Mouse (Mus musculus) spleen, postnatal 14 days (tissue): ENCODE data around the gene Gm26602.

Experiments
- DNase-seq, 2 experiments: peaks; one replicate each; pipeline ENCODE4 v3.0.0; 2021 to 2022; ENCODE audit warnings: low spot score in 2 of 2

Gene Gm26602

GRCm38 (mm10) chr10:79917532-79918100 is 7.0 kb downstream of the Gm26602 start:
- no peak for DNase-seq

DNA sequence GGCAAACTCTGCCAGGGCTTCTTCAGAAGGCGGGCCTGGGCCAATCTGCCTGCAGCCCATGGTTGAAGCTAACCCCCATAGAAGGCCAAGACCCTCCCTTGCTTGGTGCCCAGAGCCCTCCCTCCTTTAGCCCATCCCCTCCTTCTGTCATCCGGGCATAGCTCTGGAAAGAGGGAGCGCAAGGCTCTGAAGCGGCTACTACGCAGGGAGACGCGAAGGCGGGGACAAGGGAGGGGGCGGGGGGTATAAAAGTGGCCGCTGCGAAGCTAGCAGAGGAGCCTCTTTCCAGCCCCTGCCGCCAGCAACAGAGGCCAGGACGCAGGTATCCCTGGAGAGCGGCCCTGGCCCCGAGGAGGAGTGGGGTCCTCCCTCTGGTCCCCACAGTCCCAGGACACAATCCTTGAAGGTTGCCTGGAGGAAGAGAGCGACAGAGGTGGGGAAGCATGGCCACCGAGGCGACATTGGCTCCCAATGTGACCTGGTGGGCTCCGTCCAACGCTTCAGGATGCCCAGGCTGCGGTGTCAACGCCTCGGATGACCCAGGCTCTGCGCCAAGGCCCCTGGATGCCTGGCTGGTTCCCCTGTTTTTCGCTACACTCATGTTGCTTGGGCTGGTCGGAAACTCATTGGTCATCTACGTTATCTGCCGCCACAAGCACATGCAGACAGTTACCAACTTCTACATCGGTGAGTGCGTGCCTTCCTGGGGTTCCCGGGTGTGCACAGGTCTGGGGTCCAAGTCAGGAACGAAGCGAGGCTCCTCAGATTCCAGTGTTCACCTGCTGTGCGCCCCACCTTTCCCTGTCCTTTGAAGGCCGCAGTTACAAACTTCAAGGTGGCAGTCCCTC is 7.8 kb downstream of the Gm26602 start:
- DNase-seq = no peak

DNA sequence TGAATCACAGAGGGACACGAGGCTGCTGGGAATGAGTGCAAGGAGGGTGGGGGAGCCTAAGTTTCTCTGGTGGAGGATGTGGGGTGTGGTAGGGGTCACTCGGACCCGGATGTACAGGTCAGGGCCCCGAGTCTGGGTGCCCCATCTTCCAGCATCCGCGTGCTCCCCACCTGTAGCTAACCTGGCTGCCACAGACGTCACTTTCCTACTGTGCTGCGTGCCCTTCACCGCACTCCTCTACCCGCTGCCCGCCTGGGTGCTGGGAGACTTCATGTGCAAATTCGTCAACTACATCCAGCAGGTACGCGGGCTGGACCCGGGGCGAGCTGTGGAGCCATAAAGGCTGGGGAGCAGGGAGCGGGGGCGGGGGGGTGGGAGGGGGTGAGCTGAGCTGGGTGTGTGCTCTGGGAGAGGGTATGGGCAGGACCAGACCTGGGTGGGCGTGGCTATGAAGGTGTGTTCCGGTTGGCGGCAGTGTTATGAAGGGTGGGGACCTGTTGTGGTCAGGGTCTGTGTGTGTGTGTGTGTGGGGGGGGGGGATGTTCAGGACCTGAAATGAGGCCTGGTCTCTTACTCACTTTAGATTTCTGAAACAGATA is 8.7 kb downstream of the Gm26602 start:
- no peak for DNase-seq

- DNase-seq = no peak
Observed at GRCm38 (mm10) chr10:79920056-79920890, 9.6 kb downstream of the Gm26602 start.

- no peak for DNase-seq
Observed at GRCm38 (mm10) chr10:79920958-79921535, 10.4 kb downstream of the Gm26602 start, which contains the start of gene R3hdm4. TSS of gene R3hdm4 (minus strand) at chr10:79921208.

- DNase-seq = no peak
Observed at GRCm38 (mm10) chr10:79921572-79921971, 10.9 kb downstream of the Gm26602 start.

DNA sequence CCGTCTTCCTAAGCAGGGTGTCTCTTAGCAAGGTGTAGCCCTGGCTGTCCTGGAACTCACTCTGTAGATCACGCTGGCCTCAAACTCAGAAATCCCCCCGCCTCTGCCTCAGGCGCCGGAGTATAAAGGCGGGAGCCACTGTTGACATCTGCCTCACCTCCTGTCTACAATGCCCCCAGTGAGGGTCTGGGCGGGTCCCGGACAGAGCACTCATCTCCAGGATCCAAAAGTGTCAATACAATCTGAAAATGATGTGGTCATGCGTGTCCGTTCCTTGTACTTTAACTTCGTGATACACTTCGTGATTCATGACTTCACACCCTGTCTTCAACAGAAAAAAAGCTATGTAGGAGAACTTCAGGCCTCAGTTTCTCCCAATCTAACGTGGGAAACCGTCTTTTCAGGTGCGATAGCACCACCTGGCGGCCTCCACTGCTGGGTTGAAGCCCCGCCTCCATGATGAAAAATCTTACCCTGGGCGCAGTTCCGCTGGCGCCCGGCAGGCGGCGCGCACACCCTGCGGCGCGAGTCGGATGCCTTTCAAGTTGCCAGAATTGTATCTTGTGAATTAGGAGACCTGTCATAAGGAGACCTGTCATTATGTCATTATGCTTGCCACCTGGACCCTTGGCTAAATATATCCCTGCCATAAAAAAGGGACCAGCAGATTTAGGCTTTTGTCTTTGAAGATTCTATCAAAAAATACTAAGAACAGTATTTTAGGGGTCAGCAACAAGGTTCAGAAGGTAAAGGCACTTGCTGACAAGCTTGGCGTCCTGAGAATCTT is 14.5 kb downstream of the Gm26602 start:
- DNase-seq = peak; percentile 89 to 94

DNA sequence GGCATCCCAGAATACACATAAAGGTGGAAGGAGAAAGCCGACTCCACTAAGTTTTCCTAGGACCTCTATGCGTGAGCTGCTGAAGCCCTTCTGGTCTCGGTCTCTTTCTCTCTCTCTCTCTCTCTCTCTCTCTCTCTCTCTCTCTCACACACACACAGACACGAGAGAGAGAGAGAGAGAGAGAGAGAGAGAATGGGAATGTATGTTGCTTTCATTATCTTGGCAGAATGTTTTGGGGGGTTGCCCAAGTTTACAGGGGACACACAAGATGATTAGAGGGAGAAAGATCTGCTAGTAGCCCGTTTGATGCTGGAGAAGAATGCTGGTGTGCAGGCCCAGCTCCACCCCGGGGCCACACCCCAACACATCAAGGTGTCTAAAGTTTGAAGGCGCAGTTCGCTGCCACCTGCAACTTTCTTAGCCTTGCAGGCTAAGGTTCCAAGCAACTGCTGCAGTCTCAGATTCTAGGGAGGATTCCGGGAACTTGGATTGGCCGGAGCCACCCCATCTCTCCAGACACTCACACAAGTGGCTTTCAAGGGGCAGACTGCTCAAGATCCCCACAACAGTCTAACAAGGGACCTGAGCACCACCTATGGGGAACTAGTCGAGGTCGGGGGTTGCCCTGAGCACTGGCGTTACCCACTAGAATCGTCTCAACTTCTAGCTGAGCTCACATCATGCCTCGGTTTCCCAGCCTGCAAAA is 15.3 kb downstream of the Gm26602 start:
- DNase-seq = no peak

- DNase-seq = peak; percentile 81 to 84
Observed at GRCm38 (mm10) chr10:79926491-79927323, 16.1 kb downstream of the Gm26602 start, which contains the start of gene Arid3a. TSS of gene Arid3a (plus strand) at chr10:79927043.

DNA sequence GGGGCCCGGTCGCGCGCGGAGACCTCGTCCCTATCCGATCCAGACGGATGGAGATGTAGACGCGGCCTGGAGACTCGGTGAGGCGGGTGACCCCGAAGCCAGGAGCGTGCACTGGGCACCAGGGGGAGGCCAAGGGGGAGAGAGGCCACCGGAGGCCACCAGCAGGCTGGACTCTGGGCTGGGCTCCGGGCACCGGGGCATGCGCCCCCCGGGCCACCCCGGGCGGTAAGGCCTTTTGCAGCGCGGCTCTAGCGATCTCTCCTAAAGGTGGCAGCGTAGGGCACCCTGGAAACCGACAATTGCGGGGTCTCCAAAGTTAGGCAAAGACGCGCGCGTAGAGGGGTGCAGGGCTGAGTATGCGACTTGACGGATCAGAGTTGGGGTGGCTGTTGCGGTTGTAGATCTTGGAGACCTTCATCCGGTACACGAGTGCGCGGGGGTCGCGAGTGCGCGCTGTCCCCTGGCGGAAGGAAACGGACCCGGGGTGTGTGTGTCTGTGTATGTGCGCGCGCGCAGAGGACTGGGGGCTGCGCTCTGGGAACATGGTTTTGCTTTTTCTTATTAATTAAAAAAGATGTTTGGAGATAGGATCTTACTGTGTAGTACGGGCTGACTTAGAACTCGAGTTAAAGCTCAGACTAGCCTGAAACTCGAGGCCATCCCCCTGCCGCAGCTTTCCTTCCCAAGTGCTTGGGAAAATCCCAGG is 16.8 kb downstream of the Gm26602 start:
- peak; percentile 33 to 58 for DNase-seq

GRCm38 (mm10) chr10:79928030-79928694 is 17.5 kb downstream of the Gm26602 start:
- no peak for DNase-seq

DNA sequence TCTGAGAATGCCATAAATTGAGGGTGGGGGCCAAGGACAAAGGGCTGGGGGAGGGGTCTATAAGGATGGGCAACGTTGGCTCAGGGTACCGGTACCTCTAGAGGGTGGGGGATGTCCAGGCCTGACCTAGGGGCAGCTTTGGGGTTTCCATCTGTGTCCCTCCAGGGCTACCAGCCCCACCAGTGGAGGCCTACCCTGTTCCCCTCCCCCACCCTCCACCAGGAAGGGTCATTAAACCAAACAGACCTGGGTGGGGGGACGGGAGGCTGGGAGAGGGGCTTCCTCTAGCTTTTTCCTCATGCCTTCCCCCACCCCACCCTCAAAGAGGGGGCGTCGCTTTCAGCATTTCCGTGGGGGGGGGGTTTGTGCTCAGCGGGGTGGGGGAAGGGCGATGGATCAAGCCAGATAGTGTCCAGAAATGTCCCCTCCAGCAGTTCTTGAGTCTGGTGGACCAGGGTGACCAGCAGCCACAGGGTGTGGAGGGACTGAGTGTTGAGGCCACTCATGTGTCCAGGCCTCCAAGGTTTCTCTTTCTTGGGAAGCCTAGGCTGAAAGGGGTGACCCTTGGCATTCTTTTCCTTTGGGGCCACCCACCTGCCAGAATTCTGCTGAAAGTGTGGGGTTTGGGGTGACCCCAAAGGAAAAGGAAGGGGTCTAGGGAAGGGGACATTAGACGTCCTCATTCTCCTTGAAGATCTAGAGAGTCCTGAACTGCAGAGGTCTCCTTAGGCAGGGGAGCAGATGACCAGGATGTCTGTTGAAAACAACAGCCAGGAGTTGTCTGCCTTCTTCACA is 18.4 kb downstream of the Gm26602 start:
- DNase-seq = no peak

DNA sequence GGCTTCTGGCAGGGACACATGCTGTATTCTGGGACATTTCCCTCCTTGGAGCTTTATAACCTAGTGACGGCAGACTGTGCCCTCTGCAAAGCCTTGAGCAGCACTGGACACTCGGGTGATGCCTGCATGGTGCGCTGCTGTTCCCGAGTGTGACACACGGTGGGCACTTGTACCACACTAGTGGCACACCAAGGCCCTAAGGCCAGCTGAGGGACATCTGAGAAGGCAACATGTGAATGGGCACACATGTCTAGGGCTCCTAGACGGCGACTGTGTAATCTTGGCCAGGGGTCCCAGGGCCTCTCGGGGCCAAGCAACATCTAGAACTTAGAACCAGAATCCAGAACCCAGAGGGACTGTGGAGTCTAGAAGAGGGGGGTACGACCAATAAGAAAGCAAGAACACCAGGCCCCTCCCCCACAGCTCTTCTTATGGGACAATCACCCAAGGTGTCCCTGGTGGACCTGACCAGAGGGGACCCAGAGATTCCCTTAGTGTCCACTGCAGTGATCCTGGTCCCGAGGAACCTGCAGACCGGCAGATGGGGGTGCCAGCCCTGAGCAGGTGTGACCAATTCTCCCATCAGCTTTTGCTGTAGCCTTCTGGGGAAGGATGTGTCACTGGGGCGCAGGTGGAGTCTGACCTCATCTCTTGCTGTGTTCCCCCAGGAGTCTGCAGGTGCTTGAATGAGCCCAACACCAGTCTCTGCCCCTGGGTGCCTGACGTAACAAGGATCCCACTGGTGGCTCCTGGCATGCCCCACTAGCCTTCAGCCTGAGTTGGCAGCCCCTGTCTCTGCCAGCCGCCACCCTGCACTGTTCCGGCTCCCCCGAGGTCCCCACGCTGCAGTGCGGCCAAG is 19.5 kb downstream of the Gm26602 start:
- no peak for DNase-seq

GRCm38 (mm10) chr10:79930826-79931186 is 20.1 kb downstream of the Gm26602 start:
- no peak for DNase-seq

DNA sequence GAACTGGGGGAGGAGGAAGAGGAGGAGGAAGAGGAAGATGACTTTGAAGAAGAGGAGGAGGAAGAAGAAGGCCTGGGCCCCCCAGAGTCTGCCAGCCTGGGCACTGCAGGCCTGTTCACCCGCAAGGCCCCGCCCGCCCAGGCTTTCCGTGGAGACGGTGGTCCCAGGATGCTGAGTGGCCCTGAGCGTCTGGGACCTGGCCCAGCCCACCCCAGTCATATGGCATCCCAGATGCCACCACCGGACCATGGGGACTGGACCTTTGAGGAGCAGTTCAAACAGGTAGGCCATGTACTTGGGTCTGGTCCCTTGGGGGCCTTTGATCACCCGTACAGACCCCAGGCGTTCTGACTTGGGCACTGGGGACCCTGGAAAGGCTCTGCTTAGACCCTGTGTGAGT is 21.1 kb downstream of the Gm26602 start:
- no peak for DNase-seq

DNA sequence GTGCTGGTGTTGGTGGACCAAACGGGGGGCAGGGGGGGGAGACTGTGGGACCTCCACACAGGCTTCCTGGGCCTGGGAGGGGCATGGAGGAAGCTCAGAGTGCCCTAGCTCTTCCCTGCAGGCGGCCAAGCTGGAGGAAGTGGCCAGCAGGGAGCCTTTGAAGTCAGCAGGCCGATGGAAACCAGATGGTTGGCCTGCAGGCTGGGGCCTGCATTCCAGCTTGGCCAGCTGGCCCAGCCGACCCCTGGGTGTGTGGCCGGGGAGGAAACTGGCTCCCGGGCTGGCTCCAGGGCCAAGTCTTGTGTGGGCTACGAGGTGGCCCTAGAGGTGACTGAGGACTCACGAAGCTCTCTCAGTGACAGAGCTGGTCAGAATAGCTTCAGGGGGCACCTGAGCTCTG is 22.1 kb downstream of the Gm26602 start:
- DNase-seq = no peak
